Mouse (Mus musculus): Measurements from ENCODE around the gene Klf15.

DNA sequence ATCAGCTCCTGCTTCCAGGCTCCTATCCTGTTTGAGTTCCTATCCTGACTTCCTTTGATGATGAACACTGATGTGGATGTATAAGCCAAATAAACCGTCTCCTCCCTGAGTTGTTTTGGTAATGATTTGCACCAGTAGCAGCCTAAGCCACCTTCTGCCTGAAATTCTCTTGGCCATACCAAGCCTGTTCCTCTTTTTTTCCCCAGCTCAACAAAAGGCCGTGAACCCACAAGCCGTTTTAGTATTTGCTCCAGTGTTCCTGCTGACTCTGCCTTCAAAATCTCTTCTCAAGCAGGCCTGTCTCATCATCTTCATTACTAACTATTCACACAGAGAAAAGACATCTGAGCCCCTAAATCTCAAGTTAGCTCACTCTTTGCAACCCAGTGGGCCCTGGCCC, 31.8 kb downstream of the Klf15 start:
- TF ChIP-seq CTCF (IDR thresholded peaks at IDR 0.05; ENCODE audit: low read depth) (no peak), EP300 (IDR thresholded peaks at IDR 0.05; ENCODE audit: low read depth) (no peak)

Measured in liver, postnatal 0 days (tissue).